Mouse (Mus musculus): ENCODE results near the gene Olfr1265. TPM values are rescaled to one million over a fixed set of nuclear protein-coding genes. Genes with fewer than 3 reads are reported as not detected.

The Olfr1265 gene
- not detected in 2 replicates for polyA plus RNA-seq (2012; ENCODE audit: insufficient read depth, insufficient read length, low replicate concordance, missing spikeins)

DNA sequence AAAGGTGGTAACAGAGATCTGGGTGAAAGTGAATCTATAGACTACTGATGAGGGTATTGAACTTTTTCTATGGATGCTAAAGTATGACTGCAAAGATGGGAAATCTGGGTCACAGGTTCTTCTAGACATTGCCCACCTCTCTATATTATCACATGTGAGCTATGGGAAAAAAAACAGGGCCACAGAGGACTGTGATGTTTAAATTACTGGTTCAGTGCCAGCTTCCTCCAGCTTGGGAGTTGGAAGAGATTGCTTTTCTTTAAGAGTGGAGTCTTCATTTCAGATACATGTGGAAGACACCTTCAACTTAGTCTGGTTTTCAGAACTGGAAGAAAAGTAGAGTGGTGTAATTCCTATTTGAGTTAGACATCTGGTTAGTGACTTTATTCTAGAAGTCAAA is at the start of gene Olfr1265:
Gene Olfr1265 (plus strand): TSS at position 301 of the 400 bp plus-strand sequence.
- no peak for TF ChIP-seq POLR2A (IDR thresholded peaks at IDR 0.05; ENCODE audit: insufficient read depth, low read depth, low read length)
- no peak for TF ChIP-seq CTCF (IDR thresholded peaks at IDR 0.05; ENCODE audit: insufficient read depth, low read depth, low read length)

DNA sequence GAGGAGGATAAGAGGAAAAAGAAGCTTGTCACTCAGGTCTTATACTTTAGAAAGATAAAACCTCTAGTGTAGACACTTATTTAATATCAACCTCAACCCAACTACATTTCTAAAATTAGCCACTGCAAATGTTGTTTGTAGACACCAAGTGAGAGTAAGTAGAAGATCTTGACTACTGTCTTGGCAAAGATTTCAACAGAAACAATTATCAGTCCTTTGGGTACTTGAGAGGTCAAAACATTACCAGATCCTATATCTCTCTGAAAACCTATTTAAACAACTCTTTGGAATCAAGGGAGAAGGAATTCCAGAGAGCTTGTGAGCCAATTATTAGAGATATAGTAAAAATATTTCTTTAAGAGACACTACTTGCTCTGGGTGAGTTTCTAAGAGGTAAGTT is 44.2 kb upstream of the Olfr1265 start, which contains the start of gene Olfr1261:
Gene Olfr1261 (plus strand): TSS at position 301 of the 400 bp plus-strand sequence.
- TF ChIP-seq POLR2A (IDR thresholded peaks at IDR 0.05; ENCODE audit: insufficient read depth, low read depth, low read length) (no peak), CTCF (IDR thresholded peaks at IDR 0.05; ENCODE audit: insufficient read depth, low read depth, low read length) (no peak)

More for the DNA sequence above, at the start of gene Olfr1265:
- Histone ChIP-seq H3K4me1 (ENCODE audit: control insufficient read depth, insufficient read depth, low read length) (no peaks in the 10 kb centered on the region), H3K4me3 (ENCODE audit: insufficient read depth, low read depth, low read length) (no peak within 1 kb of the TSS), H3K27ac (ENCODE audit: insufficient read depth, low read depth, low read length) (no peak within 1 kb of the TSS)

DNA sequence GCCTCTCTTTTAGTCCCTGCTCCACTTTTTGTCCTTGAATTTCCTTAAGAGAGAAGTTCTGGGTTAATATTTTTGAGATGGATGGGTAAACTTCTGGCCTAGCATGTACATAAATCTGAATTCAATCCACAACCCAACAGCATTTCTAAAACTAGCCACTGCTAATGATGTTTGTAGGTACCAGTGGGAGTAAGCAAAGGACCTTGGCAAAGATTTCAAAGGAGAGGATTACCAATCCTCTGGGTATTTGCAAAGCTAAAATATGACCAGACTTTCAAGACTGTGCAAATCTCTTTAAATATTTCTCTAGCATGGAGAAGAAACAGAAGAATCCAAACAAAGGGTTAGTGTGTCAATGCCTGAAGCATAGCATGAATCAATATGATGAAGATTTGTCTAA is 35.3 kb upstream of the Olfr1265 start, which contains the start of gene Olfr1262:
Gene Olfr1262 (plus strand): TSS at position 301 of the 400 bp plus-strand sequence.
- Histone ChIP-seq H3K27ac (ENCODE audit: insufficient read depth, low read depth, low read length) (no peak within 1 kb of the TSS), H3K4me1 (ENCODE audit: control insufficient read depth, insufficient read depth, low read length) (no peaks in the 10 kb centered on the region), H3K4me3 (ENCODE audit: insufficient read depth, low read depth, low read length) (no peak within 1 kb of the TSS)
- TF ChIP-seq CTCF (IDR thresholded peaks at IDR 0.05; ENCODE audit: insufficient read depth, low read depth, low read length), result no peak
- TF ChIP-seq POLR2A (IDR thresholded peaks at IDR 0.05; ENCODE audit: insufficient read depth, low read depth, low read length), result no peak

More for the DNA sequence above, 44.2 kb upstream of the Olfr1265 start, which contains the start of gene Olfr1261:
- Histone ChIP-seq H3K27ac (ENCODE audit: insufficient read depth, low read depth, low read length) (no peak within 1 kb of the TSS), H3K4me1 (ENCODE audit: control insufficient read depth, insufficient read depth, low read length) (no peaks in the 10 kb centered on the region), H3K4me3 (ENCODE audit: insufficient read depth, low read depth, low read length) (no peak within 1 kb of the TSS)

DNA sequence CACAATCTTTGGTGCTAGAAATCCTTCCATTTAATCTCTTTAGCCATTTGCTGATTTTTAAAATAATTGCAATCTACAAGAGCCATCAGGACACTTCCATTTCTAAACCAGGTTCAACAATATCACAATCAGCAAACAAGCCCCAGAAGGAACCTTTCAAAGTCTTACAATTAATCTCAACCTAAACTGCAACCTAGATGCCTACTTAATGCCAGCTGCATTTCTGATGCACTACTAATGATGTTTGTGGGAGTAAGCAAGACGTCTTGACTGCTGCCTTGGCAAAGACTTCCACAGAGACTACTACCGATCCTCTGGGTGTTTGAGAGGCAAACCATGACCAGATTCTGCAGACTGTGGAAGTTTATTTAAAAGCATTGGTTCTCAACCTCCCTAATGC is 23.3 kb upstream of the Olfr1265 start, which contains the start of gene Olfr1263:
Gene Olfr1263 (plus strand): TSS at position 301 of the 400 bp plus-strand sequence.
- Histone ChIP-seq H3K4me1 (ENCODE audit: control insufficient read depth, insufficient read depth, low read length) (no peaks in the 10 kb centered on the region), H3K27ac (ENCODE audit: insufficient read depth, low read depth, low read length) (no peak within 1 kb of the TSS), H3K4me3 (ENCODE audit: insufficient read depth, low read depth, low read length) (no peak within 1 kb of the TSS)
- TF ChIP-seq POLR2A (IDR thresholded peaks at IDR 0.05; ENCODE audit: insufficient read depth, low read depth, low read length), result no peak
- no peak for TF ChIP-seq CTCF (IDR thresholded peaks at IDR 0.05; ENCODE audit: insufficient read depth, low read depth, low read length)
- WGBS, result 61% methylated on average over 2 of the region's 2 CpGs

DNA sequence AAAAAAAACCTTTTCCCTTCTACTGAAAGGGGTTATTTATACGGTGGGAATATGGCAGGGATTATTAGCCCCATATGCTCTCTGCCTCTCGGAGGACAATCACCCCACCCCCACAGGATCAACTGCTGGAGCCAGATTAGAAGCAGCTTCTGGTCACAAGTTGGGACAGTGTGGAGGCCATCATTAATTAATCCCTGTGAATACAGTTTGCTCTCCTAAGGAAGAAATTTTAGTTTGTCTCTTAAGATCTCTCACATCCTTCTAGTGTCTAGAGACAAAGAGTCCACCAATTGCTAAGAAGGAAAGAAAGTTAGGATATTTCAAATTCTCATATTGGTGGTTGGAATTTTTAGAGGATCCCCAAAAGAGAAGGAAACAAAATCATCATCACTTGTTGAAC is 9.7 kb upstream of the Olfr1265 start, which contains the start of gene Olfr1264:
Gene Olfr1264 (minus strand): TSS at position 101 of the 400 bp plus-strand sequence.
- Histone ChIP-seq H3K4me3 (ENCODE audit: insufficient read depth, low read depth, low read length) (no peak within 1 kb of the TSS), H3K4me1 (ENCODE audit: control insufficient read depth, insufficient read depth, low read length) (no peaks in the 10 kb centered on the region), H3K27ac (ENCODE audit: insufficient read depth, low read depth, low read length) (no peak within 1 kb of the TSS)
- TF ChIP-seq CTCF (IDR thresholded peaks at IDR 0.05; ENCODE audit: insufficient read depth, low read depth, low read length), result no peak
- WGBS, result 72% methylated on average over 2 of the region's 2 CpGs

DNA sequence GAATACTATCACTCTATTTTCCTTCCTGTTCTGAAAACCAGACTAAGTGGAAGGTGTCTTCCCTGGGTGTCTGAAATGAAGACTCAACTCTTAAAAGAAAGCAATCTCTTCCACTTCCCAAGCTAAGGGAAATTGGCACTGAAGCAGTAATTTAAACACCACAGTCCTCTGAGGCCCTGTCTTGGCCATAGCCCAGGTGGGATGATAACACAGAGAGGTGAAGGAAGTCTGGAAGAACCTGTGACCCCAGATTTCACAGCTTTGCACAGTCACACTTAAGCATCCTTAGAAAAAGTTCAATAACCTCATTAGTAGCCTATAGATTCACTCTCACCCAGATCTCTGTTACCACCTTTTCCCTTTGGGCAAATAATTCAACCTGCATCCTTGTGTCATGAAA is 28.4 kb downstream of the Olfr1265 start, which contains the start of gene Olfr140:
Gene Olfr140 (minus strand): TSS at position 101 of the 400 bp plus-strand sequence.
- Histone ChIP-seq H3K27ac (ENCODE audit: insufficient read depth, low read depth, low read length) (no peak within 1 kb of the TSS), H3K4me1 (ENCODE audit: control insufficient read depth, insufficient read depth, low read length) (no peaks in the 10 kb centered on the region), H3K4me3 (ENCODE audit: insufficient read depth, low read depth, low read length) (no peak within 1 kb of the TSS)
- TF ChIP-seq POLR2A (IDR thresholded peaks at IDR 0.05; ENCODE audit: insufficient read depth, low read depth, low read length), result no peak
- no peak for TF ChIP-seq CTCF (IDR thresholded peaks at IDR 0.05; ENCODE audit: insufficient read depth, low read depth, low read length)

DNA sequence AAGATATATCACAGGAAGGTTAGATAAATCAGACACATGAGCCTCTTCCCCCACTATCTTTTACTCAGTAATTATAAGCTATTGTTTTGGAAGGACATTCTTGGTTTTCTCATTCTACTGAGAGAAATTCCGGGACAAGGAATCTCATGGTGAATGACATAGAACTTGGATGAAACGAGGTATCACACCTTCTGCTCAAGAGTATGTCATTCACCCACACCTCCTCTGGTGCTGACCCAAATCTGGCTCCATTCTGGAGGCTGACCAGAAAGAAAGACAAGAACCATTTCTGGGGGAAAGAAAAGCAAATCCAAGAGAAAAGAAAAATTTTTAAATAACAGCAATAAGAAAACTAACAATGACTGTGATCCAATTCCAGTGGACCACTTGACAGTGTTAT is 34.9 kb downstream of the Olfr1265 start:
- WGBS, result 71% methylated on average over 2 of the region's 2 CpGs
- no peak overlapping the region for H3K27ac ChIP-seq (ENCODE audit: insufficient read depth, low read depth, low read length)
- TF ChIP-seq CTCF (IDR thresholded peaks at IDR 0.05; ENCODE audit: insufficient read depth, low read depth, low read length), result no peak
- no peak for TF ChIP-seq POLR2A (IDR thresholded peaks at IDR 0.05; ENCODE audit: insufficient read depth, low read depth, low read length)

More for the DNA sequence above, 34.9 kb downstream of the Olfr1265 start:
- Histone ChIP-seq H3K4me3 (ENCODE audit: insufficient read depth, low read depth, low read length) (no peak overlapping the region), H3K4me1 (ENCODE audit: control insufficient read depth, insufficient read depth, low read length) (no peaks in the 10 kb centered on the region)

Other genes with a start within 250 kb of the Olfr1265 start
- not detected in 2 replicates for gene Olfr1254, start 241.7 kb upstream of the Olfr1265 start, polyA plus RNA-seq (2012; ENCODE audit: insufficient read depth, insufficient read length, low replicate concordance, missing spikeins)
- not detected in 2 replicates for gene Olfr1255, start 223.3 kb upstream of the Olfr1265 start, polyA plus RNA-seq (2012; ENCODE audit: insufficient read depth, insufficient read length, low replicate concordance, missing spikeins)
- gene Olfr1256, start 193.8 kb upstream of the Olfr1265 start, polyA plus RNA-seq (2012; ENCODE audit: insufficient read depth, insufficient read length, low replicate concordance, missing spikeins), result not detected in 2 replicates
- not detected in 2 replicates for gene Olfr48, start 187.1 kb upstream of the Olfr1265 start, polyA plus RNA-seq (2012; ENCODE audit: insufficient read depth, insufficient read length, low replicate concordance, missing spikeins)
- not detected in 2 replicates for gene Olfr1257, start 156.9 kb upstream of the Olfr1265 start, polyA plus RNA-seq (2012; ENCODE audit: insufficient read depth, insufficient read length, low replicate concordance, missing spikeins)
- not detected in 2 replicates for gene Olfr1258, start 108.0 kb upstream of the Olfr1265 start, polyA plus RNA-seq (2012; ENCODE audit: insufficient read depth, insufficient read length, low replicate concordance, missing spikeins)
- gene Olfr1259, start 86.7 kb upstream of the Olfr1265 start, polyA plus RNA-seq (2012; ENCODE audit: insufficient read depth, insufficient read length, low replicate concordance, missing spikeins), result not detected in 2 replicates
- not detected in 2 replicates for gene Olfr1260, start 61.0 kb upstream of the Olfr1265 start, polyA plus RNA-seq (2012; ENCODE audit: insufficient read depth, insufficient read length, low replicate concordance, missing spikeins)
- not detected in 2 replicates for gene Olfr1261, start 44.1 kb upstream of the Olfr1265 start, polyA plus RNA-seq (2012; ENCODE audit: insufficient read depth, insufficient read length, low replicate concordance, missing spikeins)
- not detected in 2 replicates for gene Olfr1262, start 35.2 kb upstream of the Olfr1265 start, polyA plus RNA-seq (2012; ENCODE audit: insufficient read depth, insufficient read length, low replicate concordance, missing spikeins)
- gene Olfr1263, start 23.2 kb upstream of the Olfr1265 start, polyA plus RNA-seq (2012; ENCODE audit: insufficient read depth, insufficient read length, low replicate concordance, missing spikeins), result not detected in 2 replicates
- gene Olfr1264, start 9.8 kb upstream of the Olfr1265 start, polyA plus RNA-seq (2012; ENCODE audit: insufficient read depth, insufficient read length, low replicate concordance, missing spikeins), result not detected in 2 replicates
- not detected in 2 replicates for gene Olfr140, start 28.3 kb downstream of the Olfr1265 start, polyA plus RNA-seq (2012; ENCODE audit: insufficient read depth, insufficient read length, low replicate concordance, missing spikeins)
- gene Olfr1269, start 86.1 kb downstream of the Olfr1265 start, polyA plus RNA-seq (2012; ENCODE audit: insufficient read depth, insufficient read length, low replicate concordance, missing spikeins), result not detected in 2 replicates
- not detected in 2 replicates for gene Olfr32, start 107.0 kb downstream of the Olfr1265 start, polyA plus RNA-seq (2012; ENCODE audit: insufficient read depth, insufficient read length, low replicate concordance, missing spikeins)
- not detected in 2 replicates for gene Olfr1270, start 117.8 kb downstream of the Olfr1265 start, polyA plus RNA-seq (2012; ENCODE audit: insufficient read depth, insufficient read length, low replicate concordance, missing spikeins)
- gene Olfr1506, start 189.2 kb downstream of the Olfr1265 start, polyA plus RNA-seq (2012; ENCODE audit: insufficient read depth, insufficient read length, low replicate concordance, missing spikeins), result not detected in 2 replicates
- not detected in 2 replicates for gene Olfr142, start 222.3 kb downstream of the Olfr1265 start, polyA plus RNA-seq (2012; ENCODE audit: insufficient read depth, insufficient read length, low replicate concordance, missing spikeins)
- not detected in 2 replicates for gene Olfr1271, start 235.7 kb downstream of the Olfr1265 start, polyA plus RNA-seq (2012; ENCODE audit: insufficient read depth, insufficient read length, low replicate concordance, missing spikeins)